Comparison of ENCODE assay signal across 19 mouse cellular contexts in genomic region chr2:69331523-69331922, GRCm38 (mm10). TPM values are rescaled to one million over a fixed set of nuclear protein-coding genes. Genes with fewer than 3 reads are reported as not detected.
"Had no signal": no experiment of that assay in that cellular context is flagged by ENCODE, and none has a peak within 500 bp of the region (broad histone marks: within the 10 kb centered on the region; RNA-seq: fewer than 3 reads in every experiment).

No protein-coding gene starts in this region.

RNA-seq across cellular contexts. Expression of gene Abcb11, which starts 10.9 kb away (rescaled TPM):
- polyA plus RNA-seq: limb, embryonic 10.5 days; limb, embryonic 11.5 days; limb, embryonic 12.5 days; limb, embryonic 13.5 days; limb, embryonic 14.5 days; limb, embryonic 15.5 days; lung, embryonic 14.5 days; macrophage; midbrain, embryonic 10.5 days; midbrain, embryonic 11.5 days; midbrain, embryonic 12.5 days; midbrain, embryonic 13.5 days; midbrain, embryonic 14.5 days; midbrain, embryonic 15.5 days; midbrain, embryonic 16.5 days; midbrain, postnatal 0 days; myocyte; neural tube, embryonic 11.5 days had no signal

RNA-seq across cellular contexts. Expression of gene Dhrs9, which starts 48.7 kb away (rescaled TPM):
- polyA plus RNA-seq: limb, embryonic 10.5 days; limb, embryonic 11.5 days; limb, embryonic 12.5 days; limb, embryonic 13.5 days; lung, embryonic 14.5 days; lung, embryonic 15.5 days; midbrain, embryonic 10.5 days; midbrain, embryonic 11.5 days; midbrain, embryonic 12.5 days; midbrain, embryonic 13.5 days; midbrain, embryonic 14.5 days; midbrain, embryonic 15.5 days; midbrain, embryonic 16.5 days; midbrain, postnatal 0 days; neural tube, embryonic 11.5 days had no signal
